Mouse (Mus musculus) heart, postnatal 4 days (tissue): Measurements from ENCODE around the gene Cpa3. TPM values are rescaled to one million over a fixed set of nuclear protein-coding genes. Genes with fewer than 3 reads are reported as not detected.

ENCODE experiments used
- microRNA-seq, 2 experiments: library from miRNA; unstranded; fragments of <30 nt; microRNA quantifications; one replicate each; pipeline ENCODE4 v1.2.0; 2021 to 2022
- total RNA-seq, 2 experiments: library from RNA; stranded (reverse); gene quantifications; 2 replicates each; pipeline ENCODE4 v1.2.3; 2021

Gene Cpa3
- total RNA-seq, 2 experiments from 2014 or later = 6.4 to 9.2 TPM

Small RNA genes within 50 kb of the gene (microRNA-seq; reads per million reads assigned to microRNA genes)
- gene Mir7007 = 0.35 to 1.2 reads per million in 2 experiments

Other genes starting within 250 kb of the Cpa3 start
- 10 to 100 TPM; 11.1 to 12.5 TPM for gene Hps3, start 206.9 kb downstream of the Cpa3 start, total RNA-seq
- gene Hltf, start 184.4 kb downstream of the Cpa3 start, total RNA-seq = 10 to 100 TPM; 13.4 to 15.1 TPM
- gene Gyg, start 86.9 kb downstream of the Cpa3 start, total RNA-seq = 100 to 1,000 TPM; 226 to 231 TPM
- not detected for gene Cpb1, start 33.6 kb upstream of the Cpa3 start, total RNA-seq
- gene Agtr1b, start 125.0 kb upstream of the Cpa3 start, total RNA-seq = not detected